Mouse (Mus musculus): Measurements from ENCODE around the gene Fcor. TPM values are rescaled to one million over a fixed set of nuclear protein-coding genes. Genes with fewer than 3 reads are reported as not detected.

Fcor gene
- polyA plus RNA-seq, 1 experiment: 266 TPM

Other genes starting within 250 kb of the Fcor start
- 27.2 and 29.8 TPM in 2 replicates for gene Pex11g, start 204.7 kb downstream of the Fcor start, polyA plus RNA-seq (2012; rRNA removed)
- gene Tex45, start 201.5 kb downstream of the Fcor start, polyA plus RNA-seq (2012; rRNA removed): 0.12 and 0.24 TPM in 2 replicates
- 60.3 and 61.1 TPM in 2 replicates for gene Zfp358, start 179.2 kb downstream of the Fcor start, polyA plus RNA-seq (2012; rRNA removed)
- gene Mcoln1, start 171.9 kb downstream of the Fcor start, polyA plus RNA-seq (2012; rRNA removed): 217 and 256 TPM in 2 replicates
- 79.4 and 87.8 TPM in 2 replicates for gene Pnpla6, start 157.0 kb downstream of the Fcor start, polyA plus RNA-seq (2012; rRNA removed)
- gene C330021F23Rik, start 104.4 kb downstream of the Fcor start, polyA plus RNA-seq (2012; rRNA removed): 2.8 and 3.2 TPM in 2 replicates
- gene Camsap3, start 85.1 kb downstream of the Fcor start, polyA plus RNA-seq (2012; rRNA removed): 31.9 and 44.8 TPM in 2 replicates
- 61.2 and 65.8 TPM in 2 replicates for gene Xab2, start 51.0 kb downstream of the Fcor start, polyA plus RNA-seq (2012; rRNA removed)
- gene Pet100, start 50.8 kb downstream of the Fcor start, polyA plus RNA-seq (2012; rRNA removed): 11.6 and 12.5 TPM in 2 replicates
- 0.26 TPM in 1 of 2 replicates, not detected in the other for gene Pcp2, start 46.8 kb downstream of the Fcor start, polyA plus RNA-seq (2012; rRNA removed)
- 102 and 109 TPM in 2 replicates for gene Stxbp2, start 41.4 kb downstream of the Fcor start, polyA plus RNA-seq (2012; rRNA removed)
- gene Retn, start 16.6 kb downstream of the Fcor start, polyA plus RNA-seq (2012; rRNA removed): 514 and 591 TPM in 2 replicates
- 0.58 and 0.76 TPM in 2 replicates for gene Mcemp1, start 6.6 kb downstream of the Fcor start, polyA plus RNA-seq (2012; rRNA removed)
- gene Trappc5, start 3.9 kb upstream of the Fcor start, polyA plus RNA-seq (2012; rRNA removed): 32.6 and 37.2 TPM in 2 replicates
- gene Fcer2a, start 21.8 kb upstream of the Fcor start, polyA plus RNA-seq (2012; rRNA removed): 0.10 and 0.14 TPM in 2 replicates
- 0.19 and 0.30 TPM in 2 replicates for gene Clec4g, start 48.3 kb upstream of the Fcor start, polyA plus RNA-seq (2012; rRNA removed)
- 0.18 TPM in 1 of 2 replicates, not detected in the other for gene Cd209a, start 76.6 kb upstream of the Fcor start, polyA plus RNA-seq (2012; rRNA removed)
- gene Cd209e, start 181.9 kb upstream of the Fcor start, polyA plus RNA-seq (2012; rRNA removed): 0.09 and 0.15 TPM in 2 replicates
- gene Cd209d, start 206.2 kb upstream of the Fcor start, polyA plus RNA-seq (2012; rRNA removed): 2.2 and 2.9 TPM in 2 replicates